Mouse (Mus musculus): ENCODE measurements around the gene Fbln5. TPM values are rescaled to one million over a fixed set of nuclear protein-coding genes. Genes with fewer than 3 reads are reported as not detected.

Gene Fbln5
- total and polyA plus RNA-seq, 2 experiments = 3.6 to 4.8 TPM

- H3K4me1 ChIP-seq (ENCODE audit: control insufficient read depth, insufficient read depth, low read length) = no peaks in the 10 kb centered on the region
- peaks cover 22% of the 10 kb centered on the region for H3K36me3 ChIP-seq (ENCODE audit: control insufficient read depth, insufficient read depth, low read length)
- 81% methylated on average over 7 of the region's 7 CpGs for WGBS
- no peaks in the 10 kb centered on the region for H3K27me3 ChIP-seq (ENCODE audit: control insufficient read depth, insufficient read depth, low read length)
- no peak for DNase-seq (ENCODE audit: extremely low read depth, low read depth, low spot score)
- TF ChIP-seq POLR2A (IDR thresholded peaks at IDR 0.05; ENCODE audit: extremely low read depth, insufficient read depth, low read length) = no peak
- TF ChIP-seq CTCF (IDR thresholded peaks at IDR 0.05; ENCODE audit: low read depth, low read length) = no peak
- no peak overlapping the region for H3K4me3 ChIP-seq (ENCODE audit: insufficient read depth, low read depth, low read length)
- no peak overlapping the region for H3K9ac ChIP-seq (ENCODE audit: low read depth, low read length)
- H3K27ac ChIP-seq (replicated peaks; ENCODE audit: insufficient read depth, low read depth, low read length) = no peak overlapping the region
- H3K79me2 ChIP-seq (ENCODE audit: control insufficient read depth, insufficient read depth, low read length) = no peaks in the 10 kb centered on the region
These were observed 13.6 kb upstream of the Fbln5 start for GRCm38 (mm10) chr12:101832179-101833114.

GRCm38 (mm10) chr12:101831221-101831620 lies 12.4 kb upstream of the Fbln5 start:
- Histone ChIP-seq H3K36me3 (ENCODE audit: control insufficient read depth, insufficient read depth, low read length) (peaks cover 15% of the 10 kb centered on the region), H3K27me3 (ENCODE audit: control insufficient read depth, insufficient read depth, low read length) (no peaks in the 10 kb centered on the region), H3K79me2 (ENCODE audit: control insufficient read depth, insufficient read depth, low read length) (no peaks in the 10 kb centered on the region), H3K27ac (replicated peaks; ENCODE audit: insufficient read depth, low read depth, low read length) (no peak overlapping the region), H3K9ac (ENCODE audit: low read depth, low read length) (no peak overlapping the region), H3K4me3 (ENCODE audit: insufficient read depth, low read depth, low read length) (no peak overlapping the region), H3K4me1 (ENCODE audit: control insufficient read depth, insufficient read depth, low read length) (no peaks in the 10 kb centered on the region)
- DNase-seq (ENCODE audit: extremely low read depth, low read depth, low spot score) = no peak
- TF ChIP-seq CTCF (IDR thresholded peaks at IDR 0.05; ENCODE audit: low read depth, low read length) (no peak), POLR2A (IDR thresholded peaks at IDR 0.05; ENCODE audit: extremely low read depth, insufficient read depth, low read length) (no peak)
- 44% methylated on average over 4 of the region's 4 CpGs for WGBS

- TF ChIP-seq CTCF (IDR thresholded peaks at IDR 0.05; ENCODE audit: low read depth, low read length) (no peak), POLR2A (IDR thresholded peaks at IDR 0.05; ENCODE audit: extremely low read depth, insufficient read depth, low read length) (no peak)
- no peak for DNase-seq (ENCODE audit: extremely low read depth, low read depth, low spot score)
- 79% methylated on average over 4 of the region's 4 CpGs for WGBS
- Histone ChIP-seq H3K4me1 (ENCODE audit: control insufficient read depth, insufficient read depth, low read length) (peaks cover 2% of the 10 kb centered on the region), H3K4me3 (ENCODE audit: insufficient read depth, low read depth, low read length) (no peak overlapping the region), H3K79me2 (ENCODE audit: control insufficient read depth, insufficient read depth, low read length) (no peaks in the 10 kb centered on the region), H3K27ac (replicated peaks; ENCODE audit: insufficient read depth, low read depth, low read length) (no peak overlapping the region), H3K36me3 (ENCODE audit: control insufficient read depth, insufficient read depth, low read length) (no peaks in the 10 kb centered on the region), H3K27me3 (ENCODE audit: control insufficient read depth, insufficient read depth, low read length) (no peaks in the 10 kb centered on the region), H3K9ac (ENCODE audit: low read depth, low read length) (no peak overlapping the region)
These were observed 4.3 kb upstream of the Fbln5 start for GRCm38 (mm10) chr12:101823161-101823560.

GRCm38 (mm10) chr12:101821596-101821995 lies 2.7 kb upstream of the Fbln5 start:
- TF ChIP-seq POLR2A (IDR thresholded peaks at IDR 0.05; ENCODE audit: extremely low read depth, insufficient read depth, low read length) = no peak
- no peak for TF ChIP-seq CTCF (IDR thresholded peaks at IDR 0.05; ENCODE audit: low read depth, low read length)
- no peak for DNase-seq (ENCODE audit: extremely low read depth, low read depth, low spot score)
- Histone ChIP-seq H3K4me1 (ENCODE audit: control insufficient read depth, insufficient read depth, low read length) (peaks cover 2% of the 10 kb centered on the region), H3K27ac (replicated peaks; ENCODE audit: insufficient read depth, low read depth, low read length) (no peak overlapping the region), H3K36me3 (ENCODE audit: control insufficient read depth, insufficient read depth, low read length) (no peaks in the 10 kb centered on the region), H3K79me2 (ENCODE audit: control insufficient read depth, insufficient read depth, low read length) (no peaks in the 10 kb centered on the region), H3K27me3 (ENCODE audit: control insufficient read depth, insufficient read depth, low read length) (no peaks in the 10 kb centered on the region), H3K9ac (ENCODE audit: low read depth, low read length) (no peak overlapping the region), H3K4me3 (ENCODE audit: insufficient read depth, low read depth, low read length) (no peak overlapping the region)
- WGBS = 31% methylated on average over 3 of the region's 3 CpGs

DNA sequence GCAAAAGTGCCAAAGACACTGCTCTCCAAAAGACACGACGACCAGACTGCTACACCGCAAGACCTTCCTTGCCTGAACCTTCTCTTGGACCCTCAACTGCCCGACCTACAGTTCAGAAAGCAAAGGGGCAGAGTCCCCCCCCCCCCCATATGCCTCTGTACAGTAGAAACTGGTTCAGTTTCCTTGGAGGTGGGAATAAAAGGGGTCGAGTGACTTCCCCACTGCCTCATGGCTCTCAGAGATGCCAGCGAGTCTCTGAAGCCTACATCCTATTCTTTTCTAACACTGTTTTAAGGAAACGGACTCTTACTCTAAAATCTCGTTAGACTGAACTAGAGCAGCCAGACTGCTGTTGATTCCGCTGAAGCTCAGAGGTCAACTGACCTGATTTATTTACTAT lies 715 bp upstream of the Fbln5 start:
- peaks cover 2% of the 10 kb centered on the region for H3K4me1 ChIP-seq (ENCODE audit: control insufficient read depth, insufficient read depth, low read length)
- DNase-seq (ENCODE audit: extremely low read depth, low read depth, low spot score) = no peak
- no peak overlapping the region for H3K27ac ChIP-seq (replicated peaks; ENCODE audit: insufficient read depth, low read depth, low read length)
- H3K36me3 ChIP-seq (ENCODE audit: control insufficient read depth, insufficient read depth, low read length) = no peaks in the 10 kb centered on the region
- 37% methylated on average over 9 of the region's 9 CpGs for WGBS
- H3K79me2 ChIP-seq (ENCODE audit: control insufficient read depth, insufficient read depth, low read length) = no peaks in the 10 kb centered on the region
- H3K27me3 ChIP-seq (ENCODE audit: control insufficient read depth, insufficient read depth, low read length) = no peaks in the 10 kb centered on the region
- no peak overlapping the region for H3K4me3 ChIP-seq (ENCODE audit: insufficient read depth, low read depth, low read length)
- H3K9ac ChIP-seq (ENCODE audit: low read depth, low read length) = no peak overlapping the region
- TF ChIP-seq POLR2A (IDR thresholded peaks at IDR 0.05; ENCODE audit: extremely low read depth, insufficient read depth, low read length) = no peak
- TF ChIP-seq CTCF (IDR thresholded peaks at IDR 0.05; ENCODE audit: low read depth, low read length) = no peak

GRCm38 (mm10) chr12:101818246-101818607 lies 628 bp downstream of the Fbln5 start:
- Histone ChIP-seq H3K27ac (replicated peaks; ENCODE audit: insufficient read depth, low read depth, low read length) (no peak overlapping the region), H3K4me1 (ENCODE audit: control insufficient read depth, insufficient read depth, low read length) (peaks cover 2% of the 10 kb centered on the region), H3K79me2 (ENCODE audit: control insufficient read depth, insufficient read depth, low read length) (no peaks in the 10 kb centered on the region), H3K9ac (ENCODE audit: low read depth, low read length) (peak overlapping the region; percentile 30), H3K36me3 (ENCODE audit: control insufficient read depth, insufficient read depth, low read length) (no peaks in the 10 kb centered on the region), H3K27me3 (ENCODE audit: control insufficient read depth, insufficient read depth, low read length) (no peaks in the 10 kb centered on the region), H3K4me3 (ENCODE audit: insufficient read depth, low read depth, low read length) (peak overlapping the region; percentile 52; the same call in 1 of the 2 replicates)
- TF ChIP-seq POLR2A (IDR thresholded peaks at IDR 0.05; ENCODE audit: extremely low read depth, insufficient read depth, low read length) = no peak
- no peak for TF ChIP-seq CTCF (IDR thresholded peaks at IDR 0.05; ENCODE audit: low read depth, low read length)
- DNase-seq (ENCODE audit: extremely low read depth, low read depth, low spot score) = no peak
- 40% methylated on average over 11 of the region's 11 CpGs for WGBS
